Mouse (Mus musculus): ENCODE measurements at regions not wholly inside any gene's neighbourhood (a gene's known extent, or its start where the extent isn't known, plus 50 kb on each side); places are given as distances from the start of the nearest gene placed in this dataset.

- H3K9ac ChIP-seq: no peak overlapping the region
- 35% methylated on average over 1 of the region's 1 CpGs for WGBS (ENCODE audit: insufficient replicate concordance)
Observed at GRCm38 (mm10) chr4:20988474-20988873, 697.3 kb downstream of the Prdm13 start.

GRCm38 (mm10) chr4:20973428-20973827, 712.3 kb downstream of the Prdm13 start:
- Histone ChIP-seq H3K4me1 (no peaks in the 10 kb centered on the region), H3K27me3 (replicated peaks) (no peaks in the 10 kb centered on the region), H3K9ac (no peak overlapping the region), H3K27ac (no peak overlapping the region), H3K4me3 (no peak overlapping the region), H3K36me3 (no peaks in the 10 kb centered on the region), H3K4me2 (no peak overlapping the region), H3K9me3 (replicated peaks) (0 out of 2 replicates have a peak, but pooled peaks cover 11% of the 10 kb centered on the region)
- ATAC-seq: no peak
- WGBS (ENCODE audit: insufficient replicate concordance): 93% methylated on average over 1 of the region's 1 CpGs

More at GRCm38 (mm10) chr4:20988474-20988873, 697.3 kb downstream of the Prdm13 start:
- Histone ChIP-seq H3K36me3 (no peaks in the 10 kb centered on the region), H3K4me3 (no peak overlapping the region), H3K27ac (no peak overlapping the region), H3K9me3 (replicated peaks) (no peaks in the 10 kb centered on the region), H3K4me2 (no peak overlapping the region), H3K27me3 (replicated peaks) (no peaks in the 10 kb centered on the region), H3K4me1 (no peaks in the 10 kb centered on the region)
- no peak for ATAC-seq

DNA sequence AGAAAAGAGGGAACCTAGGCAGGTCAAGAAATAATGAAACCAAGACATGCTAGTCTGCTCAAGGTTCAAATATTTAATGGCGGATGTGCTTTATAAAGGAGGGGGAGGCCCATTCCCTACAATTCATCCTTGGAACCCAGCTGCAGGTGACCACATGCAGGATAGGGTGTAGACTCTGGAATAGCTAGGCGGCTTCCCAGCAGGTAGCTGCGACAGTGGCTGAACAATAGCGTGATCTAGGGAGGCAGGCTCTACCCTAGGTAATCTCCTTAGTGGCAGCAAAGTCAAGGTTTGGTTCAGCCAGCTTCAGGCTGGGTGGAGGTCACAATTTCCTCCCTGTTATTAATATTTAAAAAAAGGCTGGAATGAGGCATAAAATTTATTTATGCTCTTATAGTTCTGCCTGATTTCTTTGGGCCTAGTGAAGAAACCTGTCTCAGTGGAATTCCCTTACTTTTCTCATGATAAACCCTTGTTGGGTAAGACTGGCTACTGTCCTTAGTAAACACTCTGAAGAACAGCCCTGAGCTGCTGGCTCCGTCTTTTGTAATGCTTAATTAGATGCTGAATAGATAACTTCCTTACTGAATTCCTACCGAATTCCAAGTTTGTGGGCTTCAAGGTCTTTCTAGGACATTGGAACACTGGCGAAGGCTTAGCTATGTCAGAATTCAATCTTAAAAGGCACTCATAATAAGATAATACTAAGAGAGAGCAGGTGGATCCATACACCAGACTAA, 713.5 kb downstream of the Prdm13 start:
- H3K9ac ChIP-seq: no peak overlapping the region
- no peak overlapping the region for H3K4me3 ChIP-seq
- WGBS (ENCODE audit: insufficient replicate concordance): 71% methylated on average over 7 of the region's 7 CpGs
- no peaks in the 10 kb centered on the region for H3K27me3 ChIP-seq (replicated peaks)
- no peaks in the 10 kb centered on the region for H3K4me1 ChIP-seq
- no peak overlapping the region for H3K4me2 ChIP-seq
- H3K9me3 ChIP-seq (replicated peaks): 0 out of 2 replicates have a peak, but pooled peaks cover 11% of the 10 kb centered on the region
- no peaks in the 10 kb centered on the region for H3K36me3 ChIP-seq
- no peak for ATAC-seq
- H3K27ac ChIP-seq: no peak overlapping the region

GRCm38 (mm10) chr4:20949696-20950095, 736.1 kb downstream of the Prdm13 start:
- no peak overlapping the region for H3K4me3 ChIP-seq
- H3K9me3 ChIP-seq (replicated peaks): no peaks in the 10 kb centered on the region
- no peaks in the 10 kb centered on the region for H3K36me3 ChIP-seq
- 0 out of 2 replicates have a peak, but pooled peaks have one; percentile 13 for ATAC-seq
- H3K9ac ChIP-seq: no peak overlapping the region
- WGBS (ENCODE audit: insufficient replicate concordance): 5% methylated on average over 2 of the region's 2 CpGs
- no peak overlapping the region for H3K27ac ChIP-seq
- no peaks in the 10 kb centered on the region for H3K4me1 ChIP-seq
- H3K27me3 ChIP-seq (replicated peaks): no peaks in the 10 kb centered on the region
- no peak overlapping the region for H3K4me2 ChIP-seq
